Mouse (Mus musculus): ENCODE measurements around the gene Ubtd2. TPM values are rescaled to one million over a fixed set of nuclear protein-coding genes. Genes with fewer than 3 reads are reported as not detected.

The Ubtd2 gene
- 31.2 and 46.7 TPM in 2 replicates for polyA plus RNA-seq (2016; fragmentation: Nextera tagmentation; extraction: Ambion mirVana)

DNA sequence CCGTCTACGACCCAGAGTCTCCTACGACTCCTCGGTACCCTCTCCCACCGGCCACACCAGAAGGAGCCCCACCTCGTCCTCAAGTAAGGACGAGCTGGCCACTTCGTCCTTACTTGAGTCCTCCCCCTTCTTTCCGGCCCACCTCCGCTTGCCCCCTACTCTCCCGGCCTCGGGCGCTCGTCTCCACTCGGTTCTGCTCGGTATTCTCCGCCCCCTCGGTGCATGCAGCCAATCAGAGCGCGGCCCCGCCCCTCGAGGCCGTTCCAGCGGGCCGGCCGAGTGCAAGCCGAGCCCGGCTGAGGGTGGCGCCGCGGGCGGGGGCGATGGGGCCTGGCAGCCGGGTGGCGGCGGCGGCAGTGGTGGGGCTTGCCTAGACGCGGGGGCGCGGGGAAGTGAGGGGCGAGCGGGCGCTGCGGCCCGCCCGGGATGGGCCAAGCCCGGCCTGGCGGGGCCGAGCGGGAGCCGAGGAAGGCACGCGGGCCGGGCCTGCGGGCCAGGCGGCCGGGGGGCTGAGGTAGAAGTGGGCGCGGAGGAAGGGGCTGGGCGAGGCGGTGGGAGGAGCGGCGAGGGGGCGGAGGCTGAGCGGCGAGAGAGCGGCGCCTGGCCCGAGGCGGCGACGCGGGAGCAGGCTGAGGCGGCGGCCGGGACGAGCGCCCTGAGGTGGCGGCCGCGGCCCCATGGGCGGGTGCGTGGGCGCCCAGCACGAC, at the start of gene Ubtd2:
Gene Ubtd2, plus strand, starts transcription at position 571 of the 707 bp plus-strand sequence.
- H3K4me3 ChIP-seq: peak within 1 kb of the TSS; percentile 86
- H3K4me1 ChIP-seq: peaks cover 9% of the 10 kb centered on the region; the same call in 1 of the 2 replicates
- H3K9me3 ChIP-seq: no peaks in the 10 kb centered on the region
- WGBS: under 1% methylated on average over 84 of the region's 86 CpGs
- H3K27ac ChIP-seq: peak within 1 kb of the TSS; percentile 99
- peak; percentile 97 for DNase-seq (ENCODE audit: low spot score)
- H3K36me3 ChIP-seq: no peaks in the 10 kb centered on the region
- no peaks in the 10 kb centered on the region for H3K27me3 ChIP-seq (ENCODE audit: insufficient read depth, poor library complexity, severe bottlenecking)

GRCm38 (mm10) chr11:32407863-32408262, 47.3 kb upstream of the Ubtd2 start:
- DNase-seq (ENCODE audit: low spot score): no peak
- Histone ChIP-seq H3K27ac (no peak overlapping the region), H3K36me3 (peaks cover 43% of the 10 kb centered on the region), H3K4me1 (peaks cover 20% of the 10 kb centered on the region), H3K4me3 (no peak overlapping the region), H3K9me3 (no peaks in the 10 kb centered on the region), H3K27me3 (ENCODE audit: insufficient read depth, poor library complexity, severe bottlenecking) (no peaks in the 10 kb centered on the region)
- WGBS: 79% methylated on average over 3 of the region's 3 CpGs

DNA sequence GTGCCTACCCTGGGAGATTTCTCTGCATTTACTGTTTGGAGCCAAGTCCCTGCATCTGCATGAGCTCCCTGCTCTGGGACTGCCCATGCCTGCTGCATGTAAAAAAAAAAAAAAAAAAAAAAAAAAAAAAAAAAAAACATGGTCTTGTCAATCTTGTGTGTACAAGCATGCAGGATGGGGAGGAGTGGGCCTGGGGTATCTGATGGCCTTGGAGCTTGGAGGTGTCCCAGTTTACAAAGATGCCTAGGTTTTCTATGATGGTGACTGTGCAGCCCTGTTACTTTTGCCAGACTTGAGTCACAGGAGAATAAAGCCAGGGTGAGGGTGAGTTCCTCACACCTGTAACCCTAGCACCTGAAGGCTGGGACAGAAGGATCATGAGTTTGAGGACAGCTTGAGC, 46.1 kb upstream of the Ubtd2 start:
- Histone ChIP-seq H3K27ac (no peak overlapping the region), H3K36me3 (peaks cover 49% of the 10 kb centered on the region)
- no peak for DNase-seq (ENCODE audit: low spot score)

DNA sequence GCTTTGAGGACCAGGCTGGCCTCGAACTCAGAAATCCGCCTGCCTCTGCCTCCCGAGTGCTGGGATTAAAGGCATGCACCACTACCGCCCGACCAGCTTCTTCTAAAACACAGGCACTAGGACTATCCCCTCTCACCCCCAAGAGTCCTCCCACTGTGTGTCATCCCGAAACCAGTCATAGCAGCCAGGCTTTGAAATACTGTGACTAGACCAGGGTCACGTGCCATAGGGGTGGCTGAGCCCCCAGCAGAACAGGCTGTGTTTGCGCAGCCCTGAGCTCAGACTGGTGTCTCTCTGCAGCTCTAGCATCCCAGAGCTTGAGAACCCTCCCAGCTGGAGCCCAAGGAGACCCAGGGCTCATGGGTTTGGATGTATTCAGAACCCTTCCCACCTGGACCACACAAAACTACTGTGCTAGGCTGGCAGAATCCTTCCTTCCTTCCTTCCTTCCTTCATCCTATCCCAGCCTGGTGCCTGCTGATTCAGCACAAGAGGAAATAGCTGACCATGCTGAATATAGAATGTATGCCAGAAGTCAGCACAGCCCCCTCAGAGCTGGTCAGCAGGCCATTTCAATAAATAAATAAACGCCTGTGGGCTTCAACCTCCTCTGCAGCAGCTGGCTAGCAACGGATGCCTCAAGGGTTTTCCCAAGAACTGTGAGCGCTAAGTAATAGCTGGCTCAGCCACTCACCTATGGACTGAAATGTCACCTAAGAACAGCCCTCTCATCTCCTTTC, 45.2 kb upstream of the Ubtd2 start:
- H3K4me3 ChIP-seq: no peak overlapping the region
- no peak for DNase-seq (ENCODE audit: low spot score)
- H3K27me3 ChIP-seq (ENCODE audit: insufficient read depth, poor library complexity, severe bottlenecking): no peaks in the 10 kb centered on the region
- H3K36me3 ChIP-seq: peaks cover 51% of the 10 kb centered on the region
- peaks cover 19% of the 10 kb centered on the region for H3K4me1 ChIP-seq
- 88% methylated on average over 11 of the region's 11 CpGs for WGBS
- no peaks in the 10 kb centered on the region for H3K9me3 ChIP-seq
- H3K27ac ChIP-seq: no peak overlapping the region

More for the DNA sequence above, 46.1 kb upstream of the Ubtd2 start:
- Histone ChIP-seq H3K9me3 (no peaks in the 10 kb centered on the region), H3K4me1 (peaks cover 20% of the 10 kb centered on the region), H3K4me3 (no peak overlapping the region), H3K27me3 (ENCODE audit: insufficient read depth, poor library complexity, severe bottlenecking) (no peaks in the 10 kb centered on the region)

GRCm38 (mm10) chr11:32420001-32420400, 35.2 kb upstream of the Ubtd2 start:
- Histone ChIP-seq H3K36me3 (peaks cover 85% of the 10 kb centered on the region), H3K4me1 (0 out of 2 replicates have a peak, but pooled peaks cover under 1% of the 10 kb centered on the region), H3K9me3 (no peaks in the 10 kb centered on the region), H3K27me3 (ENCODE audit: insufficient read depth, poor library complexity, severe bottlenecking) (no peaks in the 10 kb centered on the region), H3K4me3 (no peak overlapping the region), H3K27ac (no peak overlapping the region)
- 77% methylated on average over 5 of the region's 5 CpGs for WGBS
- DNase-seq (ENCODE audit: low spot score): no peak

DNA sequence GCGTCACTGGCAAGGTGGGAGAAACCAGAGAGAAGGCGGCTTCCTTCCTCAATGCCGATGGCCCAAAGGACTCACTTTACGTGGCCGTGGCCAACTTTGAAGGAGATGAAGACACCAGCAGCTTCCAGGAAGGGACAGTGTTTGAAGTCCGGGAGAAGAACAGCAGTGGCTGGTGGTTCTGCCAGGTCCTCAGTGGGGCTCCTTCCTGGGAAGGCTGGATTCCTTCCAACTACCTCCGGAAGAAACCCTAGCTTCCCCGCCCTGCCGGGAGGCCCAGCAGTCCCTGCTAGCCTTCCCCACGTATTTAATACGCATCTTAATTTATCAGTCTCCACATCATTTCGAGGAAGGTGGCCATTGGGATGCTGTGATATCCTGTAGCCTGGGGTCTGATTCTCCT, 31.9 kb upstream of the Ubtd2 start:
- Histone ChIP-seq H3K36me3 (peaks cover 64% of the 10 kb centered on the region), H3K4me3 (no peak overlapping the region), H3K9me3 (no peaks in the 10 kb centered on the region), H3K4me1 (0 out of 2 replicates have a peak, but pooled peaks cover 3% of the 10 kb centered on the region), H3K27ac (no peak overlapping the region), H3K27me3 (ENCODE audit: insufficient read depth, poor library complexity, severe bottlenecking) (no peaks in the 10 kb centered on the region)
- DNase-seq (ENCODE audit: low spot score): no peak
- 87% methylated on average over 12 of the region's 12 CpGs for WGBS

DNA sequence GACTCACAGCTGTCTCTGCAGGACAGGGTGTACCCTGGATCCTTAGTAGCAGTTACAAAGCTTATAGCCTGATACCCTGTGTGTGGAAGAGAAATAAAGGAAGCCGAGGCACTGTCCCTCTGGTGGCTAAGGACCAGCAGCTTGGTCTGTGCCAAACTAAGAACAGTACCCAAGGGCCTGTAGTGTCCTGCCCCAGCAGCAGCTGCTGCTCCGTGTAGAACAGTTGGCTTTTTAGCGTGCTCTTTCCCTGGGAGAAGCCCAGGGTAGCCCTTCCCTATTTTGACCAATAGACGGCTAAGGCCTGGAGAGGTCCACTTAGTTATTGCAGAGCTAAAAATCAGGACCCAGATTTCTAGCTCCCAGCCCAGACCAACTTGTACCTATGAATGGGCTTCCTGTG, 30.6 kb upstream of the Ubtd2 start:
- Histone ChIP-seq H3K4me1 (0 out of 2 replicates have a peak, but pooled peaks cover 3% of the 10 kb centered on the region), H3K4me3 (no peak overlapping the region), H3K9me3 (no peaks in the 10 kb centered on the region), H3K27me3 (ENCODE audit: insufficient read depth, poor library complexity, severe bottlenecking) (no peaks in the 10 kb centered on the region), H3K36me3 (peaks cover 58% of the 10 kb centered on the region), H3K27ac (no peak overlapping the region)
- 87% methylated on average over 4 of the region's 4 CpGs for WGBS
- no peak for DNase-seq (ENCODE audit: low spot score)

- Histone ChIP-seq H3K27me3 (ENCODE audit: insufficient read depth, poor library complexity, severe bottlenecking) (no peaks in the 10 kb centered on the region), H3K4me1 (0 out of 2 replicates have a peak, but pooled peaks cover 3% of the 10 kb centered on the region), H3K27ac (no peak overlapping the region), H3K9me3 (no peaks in the 10 kb centered on the region), H3K36me3 (peaks cover 52% of the 10 kb centered on the region), H3K4me3 (no peak overlapping the region)
- WGBS: 74% methylated on average over 10 of the region's 10 CpGs
- no peak for DNase-seq (ENCODE audit: low spot score)
Observed at GRCm38 (mm10) chr11:32425043-32425658, 30.0 kb upstream of the Ubtd2 start.

DNA sequence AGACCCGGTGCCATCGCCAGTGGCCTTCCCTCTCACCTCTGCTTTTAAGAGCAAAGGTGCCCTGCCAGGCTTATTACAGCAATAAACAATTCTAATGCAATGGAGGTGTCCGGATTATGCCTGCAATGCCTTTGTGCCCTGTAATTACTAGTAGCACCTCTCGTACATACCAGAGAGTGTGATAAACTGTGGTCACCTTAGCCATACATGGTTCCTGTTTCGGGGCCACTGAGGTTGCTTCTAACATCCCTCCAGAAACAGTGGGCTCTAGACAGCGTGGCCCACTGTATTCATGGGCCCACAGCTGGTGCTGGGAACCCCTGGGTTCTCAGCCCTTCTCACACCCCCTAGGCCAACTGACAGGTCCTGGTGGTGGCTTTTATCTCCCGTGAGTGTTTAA, 27.6 kb upstream of the Ubtd2 start:
- Histone ChIP-seq H3K4me3 (no peak overlapping the region), H3K9me3 (no peaks in the 10 kb centered on the region), H3K27me3 (ENCODE audit: insufficient read depth, poor library complexity, severe bottlenecking) (no peaks in the 10 kb centered on the region), H3K4me1 (0 out of 2 replicates have a peak, but pooled peaks cover 3% of the 10 kb centered on the region), H3K27ac (no peak overlapping the region), H3K36me3 (peaks cover 32% of the 10 kb centered on the region)
- 75% methylated on average over 7 of the region's 7 CpGs for WGBS
- no peak for DNase-seq (ENCODE audit: low spot score)

DNA sequence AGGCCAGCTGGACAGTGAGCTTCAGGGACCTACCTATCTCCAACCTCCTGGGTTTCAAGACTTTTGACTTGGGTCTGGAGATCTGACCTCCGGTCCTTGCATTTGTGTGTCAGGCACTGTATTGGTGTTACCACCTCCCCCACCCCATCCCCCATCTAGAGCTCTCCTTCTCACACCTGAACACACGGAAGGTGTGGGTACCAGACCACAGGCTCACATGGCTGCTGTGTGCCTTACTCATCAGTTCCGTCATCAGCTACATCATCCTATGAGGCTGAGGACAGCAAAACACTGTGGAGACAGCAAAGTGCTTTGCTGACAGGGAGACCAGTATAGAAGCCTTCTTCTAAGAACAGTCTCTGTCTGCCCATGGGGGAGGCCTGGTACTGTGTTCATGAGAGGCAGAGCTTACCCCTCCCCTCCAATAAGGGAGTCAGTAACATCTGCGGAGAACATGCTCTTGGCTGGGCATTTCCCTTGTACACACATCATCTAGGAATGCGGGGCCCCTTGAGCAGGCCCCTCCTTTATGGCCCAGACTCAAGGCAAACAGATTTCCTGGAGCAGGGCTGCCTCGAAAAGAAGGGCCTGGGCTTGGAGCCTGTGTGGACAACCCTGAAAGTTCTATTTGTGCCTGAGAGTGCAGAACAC, 19.6 kb upstream of the Ubtd2 start:
- DNase-seq (ENCODE audit: low spot score): peak; percentile 82
- Histone ChIP-seq H3K9me3 (no peaks in the 10 kb centered on the region), H3K4me3 (no peak overlapping the region), H3K36me3 (no peaks in the 10 kb centered on the region), H3K27me3 (ENCODE audit: insufficient read depth, poor library complexity, severe bottlenecking) (no peaks in the 10 kb centered on the region), H3K4me1 (peaks cover 9% of the 10 kb centered on the region), H3K27ac (peak overlapping the region; percentile 75)
- WGBS: 51% methylated on average over 6 of the region's 6 CpGs

GRCm38 (mm10) chr11:32442576-32442975, 12.6 kb upstream of the Ubtd2 start:
- Histone ChIP-seq H3K27me3 (ENCODE audit: insufficient read depth, poor library complexity, severe bottlenecking) (no peaks in the 10 kb centered on the region), H3K4me1 (no peaks in the 10 kb centered on the region), H3K9me3 (no peaks in the 10 kb centered on the region), H3K27ac (no peak overlapping the region), H3K4me3 (no peak overlapping the region), H3K36me3 (no peaks in the 10 kb centered on the region)
- WGBS: 73% methylated on average over 3 of the region's 3 CpGs
- no peak for DNase-seq (ENCODE audit: low spot score)

- H3K36me3 ChIP-seq: no peaks in the 10 kb centered on the region
- no peak overlapping the region for H3K4me3 ChIP-seq
- no peaks in the 10 kb centered on the region for H3K4me1 ChIP-seq
- H3K9me3 ChIP-seq: no peaks in the 10 kb centered on the region
- no peak overlapping the region for H3K27ac ChIP-seq
- no peak for DNase-seq (ENCODE audit: low spot score)
- 67% methylated on average over 1 of the region's 1 CpGs for WGBS
- no peaks in the 10 kb centered on the region for H3K27me3 ChIP-seq (ENCODE audit: insufficient read depth, poor library complexity, severe bottlenecking)
Observed at GRCm38 (mm10) chr11:32444266-32444665, 10.9 kb upstream of the Ubtd2 start.
